Mouse (Mus musculus) C2C12 (cell line): ENCODE measurements around the gene Rad51b.

Experiments used
- CTCF ChIP-seq: IDR thresholded peaks from one replicate; pipeline ENCODE4 v1.5.1; 2011; ENCODE audit not compliant: control insufficient read depth, insufficient read depth, insufficient read length
- MAX ChIP-seq: IDR thresholded peaks from one replicate; pipeline ENCODE4 v1.6.1; 2011; ENCODE audit warnings: mild to moderate bottlenecking, control low read depth
- MYOD1 ChIP-seq: IDR thresholded peaks from one replicate; pipeline ENCODE4 v1.6.1; 2011; ENCODE audit warnings: low read depth; ENCODE audit not compliant: control insufficient read depth, insufficient read length
- MYOG ChIP-seq: IDR thresholded peaks from one replicate; pipeline ENCODE4 v1.6.1; 2011; ENCODE audit not compliant: control insufficient read depth, insufficient read length; ENCODE audit errors: extremely low read depth

- no peak for TF ChIP-seq MYOG
- TF ChIP-seq CTCF: no peak
- no peak for TF ChIP-seq MAX
- TF ChIP-seq MYOD1: no peak
Observed at GRCm38 (mm10) chr12:79776828-79777227, 479.7 kb downstream of the Rad51b start.
